Mouse (Mus musculus): ENCODE results near the gene Olfr180. TPM values are rescaled to one million over a fixed set of nuclear protein-coding genes. Genes with fewer than 3 reads are reported as not detected.

Olfr180 gene
- total RNA-seq (2014; rRNA removed), result not detected in 2 replicates
- polyA plus RNA-seq (2012; rRNA removed), result not detected in 2 replicates

DNA sequence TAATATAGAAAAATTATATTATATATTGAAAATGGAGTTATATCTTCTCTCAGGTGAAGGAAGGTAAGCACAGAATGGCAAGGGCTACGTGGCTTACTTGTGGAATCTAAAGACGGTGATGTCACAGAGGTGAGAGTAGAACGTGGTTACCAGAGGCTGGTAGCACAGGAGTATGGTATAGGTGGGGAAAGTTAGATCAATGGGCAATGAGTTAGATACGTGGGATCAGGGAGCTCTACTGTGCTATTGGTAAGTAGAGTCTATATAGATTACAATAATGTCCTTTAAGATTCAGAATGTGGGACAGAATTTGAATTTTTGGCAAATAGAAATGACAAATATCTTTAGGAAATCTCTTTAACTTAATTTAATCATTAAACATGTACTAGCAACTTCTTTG is at the start of gene Olfr180:
Olfr180 (minus strand) TSS at position 101 of the 400 bp plus-strand sequence.
- no peak for DNase-seq (ENCODE audit: extremely low read depth, low read depth, low spot score)
- no peak within 1 kb of the TSS for H3K9ac ChIP-seq (ENCODE audit: low read depth, low read length)
- H3K27me3 ChIP-seq (ENCODE audit: control insufficient read depth, insufficient read depth, low read length), result no peaks in the 10 kb centered on the region
- no peak within 1 kb of the TSS for H3K4me3 ChIP-seq (ENCODE audit: insufficient read depth, low read depth, low read length)
- TF ChIP-seq POLR2A (IDR thresholded peaks at IDR 0.05; ENCODE audit: extremely low read depth, insufficient read depth, low read length) (no peak), CTCF (IDR thresholded peaks at IDR 0.05; ENCODE audit: low read depth, low read length) (no peak)
- H3K79me2 ChIP-seq (ENCODE audit: control insufficient read depth, insufficient read depth, low read length), result no peaks in the 10 kb centered on the region
- H3K27ac ChIP-seq (replicated peaks; ENCODE audit: insufficient read depth, low read depth, low read length), result no peak within 1 kb of the TSS
- no peaks in the 10 kb centered on the region for H3K36me3 ChIP-seq (ENCODE audit: control insufficient read depth, insufficient read depth, low read length)
- H3K4me1 ChIP-seq (ENCODE audit: control insufficient read depth, insufficient read depth, low read length), result no peaks in the 10 kb centered on the region
- WGBS, result 73% methylated on average over 4 of the region's 4 CpGs

DNA sequence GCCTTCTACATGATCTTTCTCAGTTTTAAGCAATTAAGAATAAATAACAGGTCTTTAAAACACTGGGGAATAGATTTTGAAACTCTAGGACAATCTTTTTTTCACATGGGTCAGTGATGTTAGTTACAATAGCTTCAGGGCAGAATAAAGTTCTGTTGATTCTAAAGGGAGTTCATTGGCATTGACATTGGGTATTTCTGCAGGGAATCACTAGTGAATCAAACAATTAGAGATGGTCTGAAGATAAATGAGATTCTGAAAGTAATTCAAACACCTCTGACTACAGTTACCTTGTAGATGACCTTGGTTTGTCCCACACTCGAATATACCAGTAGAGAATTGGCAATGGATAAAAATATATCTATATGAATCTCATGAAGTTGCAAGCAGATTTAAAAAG is 537 bp downstream of the Olfr180 start, which contains the start of gene Olfr181:
Olfr181 (minus strand) TSS at position 101 of the 400 bp plus-strand sequence.
- H3K79me2 ChIP-seq (ENCODE audit: control insufficient read depth, insufficient read depth, low read length), result no peaks in the 10 kb centered on the region
- H3K27me3 ChIP-seq (ENCODE audit: control insufficient read depth, insufficient read depth, low read length), result no peaks in the 10 kb centered on the region
- WGBS, result 50% methylated on average over 1 of the region's 1 CpGs
- no peak within 1 kb of the TSS for H3K4me3 ChIP-seq (ENCODE audit: insufficient read depth, low read depth, low read length)
- TF ChIP-seq CTCF (IDR thresholded peaks at IDR 0.05; ENCODE audit: low read depth, low read length) (no peak), POLR2A (IDR thresholded peaks at IDR 0.05; ENCODE audit: extremely low read depth, insufficient read depth, low read length) (no peak)
- no peak for DNase-seq (ENCODE audit: extremely low read depth, low read depth, low spot score)
- H3K9ac ChIP-seq (ENCODE audit: low read depth, low read length), result no peak within 1 kb of the TSS
- H3K27ac ChIP-seq (replicated peaks; ENCODE audit: insufficient read depth, low read depth, low read length), result no peak within 1 kb of the TSS
- H3K36me3 ChIP-seq (ENCODE audit: control insufficient read depth, insufficient read depth, low read length), result no peaks in the 10 kb centered on the region
- H3K4me1 ChIP-seq (ENCODE audit: control insufficient read depth, insufficient read depth, low read length), result no peaks in the 10 kb centered on the region

DNA sequence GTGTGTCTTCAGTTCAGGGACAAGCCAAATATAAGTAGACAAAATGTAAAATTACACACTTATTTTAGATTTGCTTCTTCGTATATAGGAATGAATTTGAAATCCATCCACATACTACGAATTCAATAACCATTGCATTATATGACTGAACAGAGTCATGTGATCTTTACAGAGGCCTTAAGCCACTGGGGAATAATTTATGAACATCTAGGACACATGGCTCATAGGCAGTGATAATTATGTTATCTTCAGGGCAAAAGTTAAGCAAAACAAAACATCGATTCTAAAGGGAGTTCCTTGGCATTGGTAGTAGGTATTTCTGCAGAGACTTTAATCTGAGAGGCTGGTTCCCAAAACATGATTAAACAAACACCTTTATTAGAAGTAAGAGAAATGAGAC is 37.2 kb downstream of the Olfr180 start, which contains the start of gene Olfr178:
Olfr178 (minus strand) TSS at position 101 of the 400 bp plus-strand sequence.
- no peaks in the 10 kb centered on the region for H3K27me3 ChIP-seq (ENCODE audit: control insufficient read depth, insufficient read depth, low read length)
- no peak within 1 kb of the TSS for H3K27ac ChIP-seq (replicated peaks; ENCODE audit: insufficient read depth, low read depth, low read length)
- 81% methylated on average over 3 of the region's 3 CpGs for WGBS
- no peak within 1 kb of the TSS for H3K4me3 ChIP-seq (ENCODE audit: insufficient read depth, low read depth, low read length)
- H3K9ac ChIP-seq (ENCODE audit: low read depth, low read length), result no peak within 1 kb of the TSS
- H3K79me2 ChIP-seq (ENCODE audit: control insufficient read depth, insufficient read depth, low read length), result no peaks in the 10 kb centered on the region
- TF ChIP-seq CTCF (IDR thresholded peaks at IDR 0.05; ENCODE audit: low read depth, low read length) (no peak), POLR2A (IDR thresholded peaks at IDR 0.05; ENCODE audit: extremely low read depth, insufficient read depth, low read length) (no peak)
- H3K4me1 ChIP-seq (ENCODE audit: control insufficient read depth, insufficient read depth, low read length), result no peaks in the 10 kb centered on the region
- no peak for DNase-seq (ENCODE audit: extremely low read depth, low read depth, low spot score)
- H3K36me3 ChIP-seq (ENCODE audit: control insufficient read depth, insufficient read depth, low read length), result no peaks in the 10 kb centered on the region

DNA sequence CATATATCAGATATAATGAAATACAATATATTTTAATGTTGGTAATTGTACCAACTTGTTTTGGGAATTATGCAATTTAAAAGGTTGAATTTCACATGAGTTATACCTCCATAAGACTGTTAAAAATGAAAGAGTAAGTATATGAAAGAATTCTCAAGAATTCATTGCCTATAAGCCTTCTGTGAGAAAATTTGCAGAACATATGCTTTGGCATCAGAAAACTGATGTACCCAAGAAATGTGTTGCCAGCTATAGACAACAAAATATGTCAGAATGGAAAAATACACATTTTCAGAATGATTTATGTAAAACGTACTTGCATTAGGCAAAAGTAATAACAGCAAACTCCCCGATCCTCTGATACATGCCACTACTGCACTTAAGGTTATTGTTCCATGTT is 44.8 kb downstream of the Olfr180 start:
- no peak overlapping the region for H3K9ac ChIP-seq (ENCODE audit: low read depth, low read length)
- no peaks in the 10 kb centered on the region for H3K36me3 ChIP-seq (ENCODE audit: control insufficient read depth, insufficient read depth, low read length)
- H3K4me1 ChIP-seq (ENCODE audit: control insufficient read depth, insufficient read depth, low read length), result no peaks in the 10 kb centered on the region
- 88% methylated on average over 2 of the region's 2 CpGs for WGBS
- TF ChIP-seq POLR2A (IDR thresholded peaks at IDR 0.05; ENCODE audit: extremely low read depth, insufficient read depth, low read length) (no peak), CTCF (IDR thresholded peaks at IDR 0.05; ENCODE audit: low read depth, low read length) (no peak)
- no peak overlapping the region for H3K27ac ChIP-seq (replicated peaks; ENCODE audit: insufficient read depth, low read depth, low read length)
- H3K79me2 ChIP-seq (ENCODE audit: control insufficient read depth, insufficient read depth, low read length), result no peaks in the 10 kb centered on the region
- no peak overlapping the region for H3K4me3 ChIP-seq (ENCODE audit: insufficient read depth, low read depth, low read length)
- no peaks in the 10 kb centered on the region for H3K27me3 ChIP-seq (ENCODE audit: control insufficient read depth, insufficient read depth, low read length)
- DNase-seq (ENCODE audit: extremely low read depth, low read depth, low spot score), result no peak

DNA sequence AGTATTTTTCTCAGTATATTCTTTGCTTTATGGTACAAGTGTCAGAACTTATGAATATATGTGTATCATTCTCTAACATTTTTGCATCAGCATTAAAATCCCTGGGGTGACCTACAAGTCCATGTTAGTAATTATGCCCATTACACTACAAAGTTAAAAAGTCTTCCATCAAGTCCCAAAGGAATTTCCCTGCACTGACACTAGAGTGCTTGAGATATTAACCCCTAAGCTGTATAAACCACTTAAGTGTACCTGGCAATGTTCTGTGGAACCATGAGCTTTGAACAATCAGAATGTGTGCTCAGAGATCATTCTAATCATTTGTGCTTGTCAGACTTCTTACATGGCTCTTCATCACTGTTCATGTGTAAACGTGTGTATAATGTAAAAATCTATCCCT is 54.5 kb downstream of the Olfr180 start, which contains the start of gene Olfr177:
Olfr177 (minus strand) TSS at position 101 of the 400 bp plus-strand sequence.
- H3K9ac ChIP-seq (ENCODE audit: low read depth, low read length), result no peak within 1 kb of the TSS
- WGBS, result 45% methylated on average over 1 of the region's 1 CpGs

More for the DNA sequence above, 54.5 kb downstream of the Olfr180 start, which contains the start of gene Olfr177:
- no peak for DNase-seq (ENCODE audit: extremely low read depth, low read depth, low spot score)
- H3K27ac ChIP-seq (replicated peaks; ENCODE audit: insufficient read depth, low read depth, low read length), result no peak within 1 kb of the TSS
- H3K4me3 ChIP-seq (ENCODE audit: insufficient read depth, low read depth, low read length), result no peak within 1 kb of the TSS
- no peaks in the 10 kb centered on the region for H3K36me3 ChIP-seq (ENCODE audit: control insufficient read depth, insufficient read depth, low read length)
- no peaks in the 10 kb centered on the region for H3K79me2 ChIP-seq (ENCODE audit: control insufficient read depth, insufficient read depth, low read length)
- H3K27me3 ChIP-seq (ENCODE audit: control insufficient read depth, insufficient read depth, low read length), result no peaks in the 10 kb centered on the region
- no peak for TF ChIP-seq CTCF (IDR thresholded peaks at IDR 0.05; ENCODE audit: low read depth, low read length)
- TF ChIP-seq POLR2A (IDR thresholded peaks at IDR 0.05; ENCODE audit: extremely low read depth, insufficient read depth, low read length), result no peak
- H3K4me1 ChIP-seq (ENCODE audit: control insufficient read depth, insufficient read depth, low read length), result no peaks in the 10 kb centered on the region

Other genes with a start within 250 kb of the Olfr180 start
- gene Gpr15, start 210.3 kb downstream of the Olfr180 start, total RNA-seq (2014; rRNA removed), result not detected in 2 replicates
- gene Gpr15, start 210.3 kb downstream of the Olfr180 start, polyA plus RNA-seq (2012; rRNA removed), result 0.10 TPM in 1 of 2 replicates, not detected in the other
- 8.4 and 9.1 TPM in 2 replicates for gene Cldnd1, start 201.5 kb downstream of the Olfr180 start, total RNA-seq (2014; rRNA removed)
- gene Cldnd1, start 201.5 kb downstream of the Olfr180 start, polyA plus RNA-seq (2012; rRNA removed), result 30.5 and 32.3 TPM in 2 replicates
- gene Olfr172, start 166.2 kb downstream of the Olfr180 start, total RNA-seq (2014; rRNA removed), result not detected in 2 replicates
- gene Olfr172, start 166.2 kb downstream of the Olfr180 start, polyA plus RNA-seq (2012; rRNA removed), result not detected in 2 replicates
- not detected in 2 replicates for gene Olfr173, start 129.1 kb downstream of the Olfr180 start, total RNA-seq (2014; rRNA removed)
- not detected in 2 replicates for gene Olfr173, start 129.1 kb downstream of the Olfr180 start, polyA plus RNA-seq (2012; rRNA removed)
- gene Olfr175-ps1, start 102.6 kb downstream of the Olfr180 start, total RNA-seq (2014; rRNA removed), result not detected in 2 replicates
- gene Olfr175-ps1, start 102.6 kb downstream of the Olfr180 start, polyA plus RNA-seq (2012; rRNA removed), result not detected in 2 replicates
- not detected in 2 replicates for gene Olfr177, start 54.6 kb downstream of the Olfr180 start, total RNA-seq (2014; rRNA removed)
- not detected in 2 replicates for gene Olfr177, start 54.6 kb downstream of the Olfr180 start, polyA plus RNA-seq (2012; rRNA removed)
- gene Olfr178, start 37.3 kb downstream of the Olfr180 start, total RNA-seq (2014; rRNA removed), result not detected in 2 replicates
- not detected in 2 replicates for gene Olfr178, start 37.3 kb downstream of the Olfr180 start, polyA plus RNA-seq (2012; rRNA removed)
- gene Olfr181, start 637 bp downstream of the Olfr180 start, total RNA-seq (2014; rRNA removed), result not detected in 2 replicates
- gene Olfr181, start 637 bp downstream of the Olfr180 start, polyA plus RNA-seq (2012; rRNA removed), result not detected in 2 replicates
- not detected in 2 replicates for gene Olfr183, start 66.0 kb upstream of the Olfr180 start, total RNA-seq (2014; rRNA removed)
- not detected in 2 replicates for gene Olfr183, start 66.0 kb upstream of the Olfr180 start, polyA plus RNA-seq (2012; rRNA removed)
- not detected in 2 replicates for gene Olfr186, start 100.9 kb upstream of the Olfr180 start, total RNA-seq (2014; rRNA removed)
- not detected in 2 replicates for gene Olfr186, start 100.9 kb upstream of the Olfr180 start, polyA plus RNA-seq (2012; rRNA removed)
- gene Olfr187, start 110.4 kb upstream of the Olfr180 start, total RNA-seq (2014; rRNA removed), result not detected in 2 replicates
- gene Olfr187, start 110.4 kb upstream of the Olfr180 start, polyA plus RNA-seq (2012; rRNA removed), result not detected in 2 replicates
- not detected in 2 replicates for gene Olfr190, start 148.6 kb upstream of the Olfr180 start, total RNA-seq (2014; rRNA removed)
- not detected in 2 replicates for gene Olfr190, start 148.6 kb upstream of the Olfr180 start, polyA plus RNA-seq (2012; rRNA removed)
- gene Olfr191, start 160.4 kb upstream of the Olfr180 start, total RNA-seq (2014; rRNA removed), result not detected in 2 replicates
- gene Olfr191, start 160.4 kb upstream of the Olfr180 start, polyA plus RNA-seq (2012; rRNA removed), result not detected in 2 replicates
- not detected in 2 replicates for gene Olfr193, start 182.5 kb upstream of the Olfr180 start, total RNA-seq (2014; rRNA removed)
- gene Olfr193, start 182.5 kb upstream of the Olfr180 start, polyA plus RNA-seq (2012; rRNA removed), result not detected in 2 replicates
- gene Olfr194, start 191.7 kb upstream of the Olfr180 start, total RNA-seq (2014; rRNA removed), result not detected in 2 replicates
- not detected in 2 replicates for gene Olfr194, start 191.7 kb upstream of the Olfr180 start, polyA plus RNA-seq (2012; rRNA removed)
- not detected in 2 replicates for gene Olfr195, start 217.7 kb upstream of the Olfr180 start, total RNA-seq (2014; rRNA removed)
- not detected in 2 replicates for gene Olfr195, start 217.7 kb upstream of the Olfr180 start, polyA plus RNA-seq (2012; rRNA removed)
- not detected in 2 replicates for gene Olfr196, start 241.1 kb upstream of the Olfr180 start, total RNA-seq (2014; rRNA removed)
- gene Olfr196, start 241.1 kb upstream of the Olfr180 start, polyA plus RNA-seq (2012; rRNA removed), result not detected in 2 replicates

All from liver, adult 2 months (tissue).